Mouse (Mus musculus) gastrocnemius, postnatal 14 days (tissue): ENCODE measurements around the gene Col6a1. TPM values are rescaled to one million over a fixed set of nuclear protein-coding genes. Genes with fewer than 3 reads are reported as not detected.

ENCODE experiments used
- DNase-seq: peaks from one replicate; pipeline ENCODE4 v3.0.0; 2021; ENCODE audit warnings: mixed read lengths
- intact Hi-C: fragments of 180-260 bp; cut with DNase I; formaldehyde crosslinking; loops from one replicate; pipeline ENCODE4 v1.15.1; 2025; ENCODE audit warnings: low total_unique reads
- total RNA-seq, 2 experiments: library from RNA; stranded (reverse); gene quantifications; 2 replicates each; pipeline ENCODE4 v1.2.3; 2021

Gene Col6a1
- total RNA-seq, 2 experiments from 2014 or later = 223 to 260 TPM

DNA sequence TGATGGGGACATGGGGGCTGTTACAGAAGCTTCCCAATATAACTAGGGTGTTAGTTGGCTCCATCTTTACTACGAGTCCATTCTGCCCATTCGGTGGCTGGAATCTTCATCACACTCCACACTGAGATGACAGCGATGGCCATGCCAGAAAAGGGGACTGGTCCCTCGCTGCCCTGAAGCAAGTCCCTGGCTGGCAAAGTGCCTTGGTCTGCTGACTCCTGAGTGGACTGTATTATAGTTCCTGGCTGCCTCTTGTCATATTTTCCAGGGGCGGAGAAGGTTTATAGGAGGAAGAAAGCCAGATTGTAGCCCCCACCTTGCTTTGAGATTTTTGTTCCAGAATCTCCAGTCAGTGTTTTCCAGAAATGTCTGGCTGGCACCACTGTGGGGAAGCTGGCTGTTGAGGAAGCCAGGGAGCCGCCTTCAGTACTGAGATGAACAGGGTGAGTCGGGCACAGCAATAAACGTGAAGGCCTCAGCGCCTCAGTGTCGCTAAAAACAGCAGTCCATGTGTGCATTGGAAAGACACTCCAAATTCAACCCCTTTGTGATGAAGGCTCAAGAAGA is 40.4 kb downstream of the Col6a1 start:
- intact Hi-C loops = no loop called here
- peak; percentile 55 for DNase-seq

DNA sequence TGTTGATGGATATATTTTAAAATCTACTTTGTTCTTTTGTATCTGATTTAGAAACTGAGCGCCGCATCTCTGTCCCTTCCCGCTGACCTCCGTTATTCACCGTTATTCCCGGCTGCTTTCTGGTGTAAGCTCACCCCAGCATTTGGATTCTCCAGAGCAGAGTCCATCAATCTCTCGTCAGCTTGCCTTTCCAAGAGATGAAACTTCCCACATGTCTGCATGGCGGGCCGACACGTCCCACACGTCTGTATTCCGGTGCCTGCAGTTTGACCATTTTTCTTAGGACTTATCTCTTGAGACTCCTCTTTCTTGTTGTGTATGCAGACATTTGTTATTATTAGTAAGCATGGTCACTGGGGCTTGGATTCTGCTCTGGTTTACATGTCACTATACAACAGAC is 42.0 kb downstream of the Col6a1 start:
- intact Hi-C loops = no loop called here
- no peak for DNase-seq

DNA sequence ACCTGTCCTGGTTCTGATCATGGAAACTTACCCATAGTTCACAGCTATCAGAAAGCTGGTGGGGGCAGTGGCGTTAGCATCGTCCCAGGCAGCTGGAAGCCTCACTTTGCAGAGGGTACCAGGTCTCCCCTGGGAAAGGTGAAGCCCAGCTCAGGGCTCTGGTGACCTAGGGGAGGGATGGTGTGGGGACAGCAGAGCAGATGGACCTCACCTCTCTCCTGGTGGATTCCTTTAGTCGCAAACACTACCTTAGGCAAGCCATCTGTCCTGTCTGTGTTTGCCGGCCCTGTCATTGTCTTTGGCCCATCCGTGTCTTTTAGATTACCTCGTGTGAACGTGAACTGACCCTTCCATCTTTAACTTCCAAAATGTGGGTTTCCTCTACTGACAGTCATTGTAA is 42.5 kb downstream of the Col6a1 start:
- intact Hi-C loops = no loop called here
- no peak for DNase-seq

DNA sequence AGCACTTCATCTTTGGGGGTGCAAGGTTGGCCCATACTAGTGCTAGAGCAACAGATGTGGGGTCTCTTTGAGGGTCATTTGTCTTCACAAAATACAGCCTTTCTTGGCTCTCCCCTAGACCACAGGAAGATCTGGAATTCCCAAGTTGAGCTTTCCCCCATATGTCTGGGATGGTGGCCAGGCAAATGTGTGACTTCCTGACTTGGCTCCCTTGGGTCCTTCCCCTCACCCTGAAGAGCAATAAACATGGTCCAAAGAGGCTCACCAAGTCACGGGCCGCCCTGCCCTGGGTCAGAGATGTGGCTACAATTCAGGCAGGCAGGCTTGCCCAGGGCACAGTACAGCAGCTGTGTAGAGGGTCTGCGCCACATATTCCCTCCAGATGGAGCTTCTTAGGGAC is 44.1 kb downstream of the Col6a1 start:
- peak; percentile 23 for DNase-seq
- intact Hi-C loops = no loop called here

DNA sequence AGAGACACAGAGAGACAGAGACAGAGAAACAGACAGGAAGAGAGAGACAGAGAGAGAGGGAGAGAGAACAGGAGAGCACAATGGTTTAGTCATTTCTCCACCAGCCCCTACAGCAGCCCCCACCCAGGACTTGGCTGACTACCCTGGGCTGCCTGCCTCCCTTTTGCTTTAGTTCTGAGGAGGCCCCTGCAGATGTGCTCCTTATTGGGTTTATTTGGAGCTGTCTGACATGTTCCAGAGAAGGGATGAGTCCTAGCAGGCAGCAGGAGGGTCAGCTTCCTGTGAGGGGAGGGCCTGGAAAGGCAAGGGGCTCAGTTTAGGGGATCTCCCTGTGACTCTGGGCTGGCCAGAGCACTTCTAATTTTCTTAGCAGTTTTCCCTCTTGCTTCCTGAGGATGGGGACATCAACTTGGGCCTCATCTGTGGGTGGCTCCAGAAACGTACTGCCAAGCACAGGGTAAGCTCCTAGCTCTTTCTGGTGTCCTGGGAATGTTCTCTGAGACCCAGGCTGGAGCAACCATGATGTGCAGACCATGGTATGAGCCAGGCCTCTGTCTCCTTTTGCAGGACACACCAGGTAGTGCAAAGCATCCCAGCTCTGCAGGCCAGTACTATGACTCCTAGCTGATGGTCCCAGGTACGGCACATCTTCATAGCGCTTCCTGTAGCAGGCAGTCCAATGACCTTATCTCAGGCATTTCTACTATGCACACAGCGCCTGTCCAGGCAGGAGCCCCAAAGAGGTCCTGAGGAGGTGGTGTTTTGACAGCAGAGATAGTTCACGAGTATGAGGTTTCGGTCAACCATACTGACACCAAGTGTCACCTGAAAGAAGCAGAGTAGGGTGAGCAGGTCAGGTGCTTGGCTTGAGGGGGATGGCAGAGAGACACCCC is 45.0 kb downstream of the Col6a1 start:
- DNase-seq = no peak
- intact Hi-C loops = no loop called here

DNA sequence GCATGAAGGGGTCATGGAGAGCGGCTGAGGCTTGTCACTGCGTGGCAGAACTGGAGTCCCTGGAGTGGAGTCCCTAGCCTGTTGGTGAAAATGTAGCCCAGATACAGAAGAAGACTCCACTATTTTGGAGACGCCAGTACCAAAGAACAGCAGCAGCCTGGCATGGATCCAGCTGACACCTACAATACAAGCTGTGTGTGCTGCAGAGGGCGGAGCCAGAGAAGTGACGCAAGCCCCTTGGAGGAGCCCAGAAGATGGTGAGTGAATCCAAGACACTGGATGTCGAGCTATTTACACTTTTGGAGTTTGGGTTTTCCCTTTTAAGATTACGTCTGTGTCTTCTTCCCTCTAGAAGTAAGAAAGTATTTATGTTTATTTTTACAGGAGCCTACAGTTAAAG is 47.8 kb downstream of the Col6a1 start:
- intact Hi-C loops = no loop called here

DNA sequence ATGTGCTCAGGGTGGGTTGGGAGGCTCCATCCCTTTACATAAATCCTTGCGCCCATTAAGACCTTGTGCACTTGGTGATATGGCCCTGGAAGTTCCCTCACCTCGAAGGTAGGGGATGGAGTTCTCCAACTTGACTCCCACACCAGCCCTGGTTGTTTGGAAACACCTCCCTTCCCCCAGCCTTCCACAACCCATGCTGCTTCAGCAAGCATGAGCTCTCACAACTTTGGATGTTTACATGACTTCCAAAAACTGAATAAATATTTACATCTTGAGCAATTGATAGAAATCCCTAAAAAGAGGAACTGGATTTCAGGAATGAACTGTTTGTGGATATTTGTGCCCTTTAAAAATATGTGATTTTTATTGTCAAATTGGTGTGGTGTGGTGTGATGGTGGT is 50.7 kb downstream of the Col6a1 start:
- intact Hi-C loops = no loop called here
- DNase-seq = no peak

More for the DNA sequence above, 47.8 kb downstream of the Col6a1 start:
- DNase-seq = peak; percentile 40

DNA sequence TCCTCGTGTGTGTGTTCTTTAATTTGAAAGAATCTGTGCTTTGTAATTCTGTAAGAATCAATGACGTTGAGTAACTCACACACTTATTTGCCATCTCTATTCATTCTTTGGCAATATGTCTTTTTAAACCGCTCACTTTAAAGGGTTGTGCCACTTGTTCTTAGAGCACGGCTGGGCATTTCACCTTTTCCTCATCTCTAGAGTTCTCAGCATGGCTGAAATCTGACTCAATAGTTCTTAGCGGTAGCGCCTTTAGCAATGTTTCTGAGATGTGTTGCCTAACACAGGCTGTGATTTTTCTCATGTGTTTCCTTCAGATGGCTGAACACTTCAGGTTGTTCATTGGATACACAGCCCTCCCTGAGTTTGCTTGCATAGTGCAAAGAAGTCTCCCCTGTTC is 51.4 kb downstream of the Col6a1 start:
- DNase-seq = no peak
- intact Hi-C loops = no loop called here

DNA sequence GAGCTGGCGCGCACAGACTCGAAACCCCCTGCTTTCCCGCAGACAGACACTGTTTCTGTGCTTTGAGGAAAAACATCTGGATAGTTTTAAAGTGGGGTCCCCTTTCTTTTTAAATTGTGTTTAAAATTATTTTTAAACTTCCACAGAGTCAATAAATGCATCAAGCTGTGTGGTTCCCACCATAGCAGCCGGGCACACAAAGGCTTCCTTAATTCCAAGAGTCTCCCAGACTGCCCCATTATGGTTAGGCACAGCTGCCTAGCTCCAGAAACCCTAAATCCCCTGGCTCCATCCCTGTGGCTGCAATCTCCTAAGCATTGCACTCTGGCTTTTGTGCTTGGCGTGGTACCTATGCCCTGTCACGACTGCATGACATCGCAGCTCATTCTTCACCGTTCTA is 54.0 kb downstream of the Col6a1 start:
- DNase-seq = no peak
- intact Hi-C loops = no loop called here

DNA sequence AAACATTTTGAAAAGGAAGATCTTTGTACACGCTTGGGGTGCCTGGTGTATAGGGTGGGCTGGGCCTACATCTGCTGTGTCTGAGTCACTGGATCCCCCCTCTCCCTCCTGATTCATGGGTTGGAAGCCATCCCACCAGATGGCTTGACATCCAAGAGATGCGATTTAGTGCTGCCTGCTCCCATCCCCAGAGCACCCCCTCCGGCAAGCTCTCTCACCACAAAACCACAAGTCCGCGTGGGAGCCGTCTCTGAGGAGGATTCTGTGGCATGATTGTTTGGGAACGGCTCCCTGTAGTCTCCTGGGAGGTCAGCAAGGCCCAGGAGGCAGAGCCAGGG is 57.1 kb downstream of the Col6a1 start:
- peak; percentile 70 for DNase-seq
- intact Hi-C loops = no loop called here

DNA sequence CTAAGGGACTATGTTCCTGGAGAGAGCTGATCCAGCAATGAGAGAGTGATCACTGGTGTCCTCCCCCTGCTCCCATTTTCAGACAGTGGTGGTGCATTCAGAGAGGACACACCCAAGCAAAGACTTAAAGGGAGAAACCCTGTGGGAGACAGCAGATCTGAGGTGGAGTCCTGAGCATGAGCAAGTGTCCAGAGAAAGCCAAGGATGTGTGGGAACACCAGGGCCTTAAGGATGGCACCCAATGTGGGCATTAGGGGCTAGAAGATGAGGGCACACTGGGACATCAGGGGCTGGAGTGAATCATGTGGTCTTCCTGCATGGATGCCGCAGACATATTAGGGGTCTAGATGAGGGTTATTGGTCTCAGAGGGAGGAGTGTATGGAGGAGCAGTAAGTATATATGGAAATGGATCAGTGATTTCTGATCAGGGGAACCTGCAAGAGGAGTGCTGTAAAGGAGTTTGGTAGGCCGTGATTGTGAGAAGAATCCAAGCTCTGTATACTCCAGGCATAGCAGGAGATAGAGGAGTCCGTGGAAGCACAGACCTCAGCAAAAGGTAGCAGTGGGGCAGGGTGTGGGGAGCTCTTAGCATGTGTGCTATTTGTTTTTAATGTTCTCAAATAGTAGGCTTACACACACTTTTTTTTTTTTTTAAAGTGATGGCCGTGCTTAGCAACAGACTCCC is 57.6 kb downstream of the Col6a1 start:
- intact Hi-C loops = no loop called here

DNA sequence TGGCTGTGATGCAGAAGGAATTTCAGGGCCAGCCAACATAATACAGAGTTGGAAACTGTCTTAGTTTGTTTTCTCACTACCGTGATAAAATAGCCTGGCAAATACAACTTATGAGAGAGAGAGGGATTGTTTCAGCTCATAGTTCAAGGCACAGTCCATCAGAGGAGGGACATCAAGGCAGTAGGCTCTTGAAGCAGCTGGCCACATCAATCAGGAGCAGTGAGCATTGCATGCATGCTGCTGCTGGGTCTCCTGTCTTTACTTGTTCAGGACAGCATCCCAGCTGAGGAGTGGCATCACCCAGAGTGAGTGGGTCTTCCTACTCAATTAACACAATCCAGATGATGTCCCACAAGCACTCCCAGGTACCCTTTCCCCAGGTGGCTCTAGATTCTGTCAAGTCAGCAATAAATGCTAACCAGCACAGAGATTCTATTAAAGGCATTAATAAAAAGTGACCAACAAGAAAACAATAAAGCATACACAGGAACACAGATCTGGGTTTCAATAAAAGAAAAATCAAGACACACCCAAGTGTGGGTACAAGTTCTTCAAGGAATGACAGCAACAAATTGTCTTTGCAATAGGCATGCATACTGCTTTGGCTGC is 58.7 kb downstream of the Col6a1 start:
- intact Hi-C loops = no loop called here
- DNase-seq = no peak

More for the DNA sequence above, 57.6 kb downstream of the Col6a1 start:
- no peak for DNase-seq

DNA sequence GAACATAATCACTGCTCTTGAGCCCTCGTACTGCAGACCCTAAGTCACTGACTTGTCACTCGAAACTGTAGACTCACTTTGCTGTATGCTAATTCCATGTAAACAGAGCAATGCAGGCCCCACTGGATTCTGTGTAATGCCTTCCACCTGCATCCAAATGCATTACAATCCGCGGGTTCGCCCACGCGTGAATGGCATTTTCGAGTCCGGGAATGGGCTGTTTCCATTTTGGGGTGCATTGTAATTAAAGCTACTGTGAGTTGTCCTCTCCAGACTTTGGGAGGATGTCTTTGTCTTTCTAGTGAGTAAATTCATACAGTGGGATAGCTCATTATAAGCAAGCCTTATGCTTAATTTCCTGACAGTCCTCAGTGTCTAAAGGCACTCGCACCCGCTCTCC is 60.4 kb downstream of the Col6a1 start:
- no peak for DNase-seq
- intact Hi-C loops = no loop called here

DNA sequence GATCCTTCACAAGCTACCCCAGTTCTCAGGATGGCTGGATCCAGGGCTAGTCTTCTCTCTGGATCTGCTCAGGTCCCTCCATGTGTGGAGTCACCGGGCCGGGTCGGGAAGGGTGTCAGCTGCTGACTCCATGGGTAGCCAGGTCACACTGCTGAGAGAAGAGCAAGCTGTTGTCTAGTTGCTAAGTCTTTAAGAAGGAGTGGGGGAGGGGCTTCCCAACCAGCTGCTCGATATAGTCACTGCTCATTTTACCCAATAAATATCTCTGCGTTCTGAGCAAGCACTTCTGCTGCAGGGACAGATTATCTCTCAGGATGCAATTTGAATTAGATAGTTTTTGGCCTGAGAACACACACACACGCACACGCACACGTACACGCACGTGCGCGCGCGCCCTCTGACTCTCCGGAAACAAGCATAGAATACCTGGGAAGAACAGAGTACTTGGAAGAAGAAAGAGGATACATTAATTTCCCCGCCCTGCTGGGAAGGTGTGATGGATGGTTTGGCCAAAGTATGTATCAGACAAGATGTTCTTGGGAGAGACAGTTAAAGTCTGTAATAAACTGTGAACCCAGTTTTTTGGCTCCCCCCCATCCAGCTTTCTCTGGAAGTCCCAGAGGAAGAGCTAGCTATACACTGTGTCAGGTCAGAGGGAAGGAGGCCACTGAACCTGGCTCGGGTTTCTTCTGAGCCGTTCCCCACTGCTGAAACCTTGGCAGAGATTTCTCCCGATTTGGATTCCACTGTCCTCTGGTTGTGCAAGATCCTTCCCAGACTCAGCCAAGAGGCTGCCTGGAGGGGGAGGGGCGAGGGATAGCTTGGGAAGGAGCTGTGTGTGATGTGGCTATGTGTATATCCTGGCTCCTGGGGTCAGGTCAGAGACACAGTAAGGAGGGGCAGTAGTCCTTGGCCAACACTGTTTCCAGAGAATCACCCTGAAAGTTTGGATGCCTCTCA is 61.5 kb downstream of the Col6a1 start:
- intact Hi-C loops = no loop called here

More for the DNA sequence above, 61.5 kb downstream of the Col6a1 start:
- peak; percentile 92 for DNase-seq

Other genes with a start within 250 kb of the Col6a1 start
- gene Lss, start 194.6 kb downstream of the Col6a1 start, total RNA-seq = 1 to 10 TPM; 4.5 to 6.9 TPM
- not detected for gene Spatc1l, start 163.9 kb downstream of the Col6a1 start, total RNA-seq
- gene Ftcd, start 150.5 kb downstream of the Col6a1 start, total RNA-seq = not detected
- 100 to 1,000 TPM; 236 to 279 TPM for gene Col6a2, start 102.5 kb downstream of the Col6a1 start, total RNA-seq
- gene Pcbp3, start 235.7 kb upstream of the Col6a1 start, total RNA-seq = 1 to 10 TPM; 3.7 to 5.1 TPM